Mouse (Mus musculus) myocyte (in vitro differentiated cells): ENCODE results near the gene Loxl4. TPM values are rescaled to one million over a fixed set of nuclear protein-coding genes. Genes with fewer than 3 reads are reported as not detected.

Experiments
- H3K27me3 ChIP-seq: one replicate; pipeline ENCODE4 v1.6.1; 2011; ENCODE audit not compliant: control insufficient read depth, insufficient read depth, insufficient read length
- H3K36me3 ChIP-seq: one replicate; pipeline ENCODE4 v1.6.1; 2011; ENCODE audit not compliant: control insufficient read depth, insufficient read depth
- H3K4me2 ChIP-seq: one replicate; pipeline ENCODE4 v1.6.1; 2011; ENCODE audit warnings: low read depth, control low read depth
- H3K4me3 ChIP-seq: one replicate; pipeline ENCODE4 v1.5.1; 2011; ENCODE audit warnings: mild to moderate bottlenecking, control low read depth, moderate library complexity
- H3K79me2 ChIP-seq: one replicate; pipeline ENCODE4 v1.6.1; 2011; ENCODE audit not compliant: control insufficient read depth, insufficient read depth
- H3ac ChIP-seq: one replicate; pipeline ENCODE4 v1.6.1; 2011; ENCODE audit not compliant: control insufficient read depth, insufficient read length
- CEBPB ChIP-seq: IDR thresholded peaks from 2 replicates; pipeline ENCODE4 v1.6.1; 2011; ENCODE audit warnings: mild to moderate bottlenecking, moderate library complexity; ENCODE audit not compliant: poor library complexity, insufficient read depth, severe bottlenecking
- E2F4 ChIP-seq: IDR thresholded peaks from one replicate; pipeline ENCODE4 v1.6.1; 2011; ENCODE audit warnings: mild to moderate bottlenecking, control low read depth, moderate library complexity; ENCODE audit not compliant: insufficient read depth
- MAX ChIP-seq: IDR thresholded peaks from one replicate; pipeline ENCODE4 v1.6.1; 2011; ENCODE audit warnings: low read depth, mild to moderate bottlenecking, control low read depth
- MYOD1 ChIP-seq, 3 experiments: IDR thresholded peaks; one replicate each; pipeline ENCODE4 v1.6.1; 2011; ENCODE audit warnings: control low read depth in 2 of 3, low read depth in 2 of 3, mild to moderate bottlenecking in 2 of 3, moderate library complexity in 1 of 3; ENCODE audit not compliant: insufficient read length in 2 of 3, control insufficient read depth in 1 of 3
- MYOG ChIP-seq, 3 experiments: IDR thresholded peaks; one replicate each; pipeline ENCODE4 v1.6.1; 2011; ENCODE audit warnings: control low read depth in 2 of 3, low read depth in 2 of 3, mild to moderate bottlenecking in 2 of 3; ENCODE audit not compliant: insufficient read length in 2 of 3, control insufficient read depth in 1 of 3, insufficient read depth in 1 of 3
- POLR2A ChIP-seq: IDR thresholded peaks from one replicate; pipeline ENCODE4 v1.6.1; 2011; ENCODE audit warnings: low read depth, mild to moderate bottlenecking, control low read depth, moderate library complexity; ENCODE audit not compliant: insufficient read length
- POLR2AphosphoS2 ChIP-seq: IDR thresholded peaks from one replicate; pipeline ENCODE4 v1.6.1; 2011; ENCODE audit warnings: low read depth, control low read depth; ENCODE audit not compliant: insufficient read length
- REST ChIP-seq: IDR thresholded peaks from one replicate; pipeline ENCODE4 v1.6.1; 2011; ENCODE audit warnings: mild to moderate bottlenecking, control low read depth, moderate library complexity; ENCODE audit not compliant: insufficient read depth, insufficient read length
- SRF ChIP-seq: IDR thresholded peaks from one replicate; pipeline ENCODE4 v1.6.1; 2011; ENCODE audit warnings: low read depth; ENCODE audit not compliant: control insufficient read depth, insufficient read length
- TCF12 ChIP-seq: IDR thresholded peaks from one replicate; pipeline ENCODE4 v1.6.1; 2011; ENCODE audit warnings: mild to moderate bottlenecking, control low read depth; ENCODE audit not compliant: poor library complexity, insufficient read depth, severe bottlenecking
- TCF3 ChIP-seq: IDR thresholded peaks from one replicate; pipeline ENCODE4 v1.6.1; 2011; ENCODE audit warnings: low read depth, control low read depth; ENCODE audit not compliant: insufficient read length
- USF1 ChIP-seq: IDR thresholded peaks from one replicate; pipeline ENCODE4 v1.6.1; 2011; ENCODE audit warnings: low read depth, mild to moderate bottlenecking, control low read depth, moderate library complexity
- polyA plus RNA-seq: library from polyadenylated mRNA; unstranded; fragments of >200 nt; fragmentation: generic; extraction: Trizol; gene quantifications from one replicate; pipeline ENCODE4 v1.2.1, GENCODE M21; 2012; ENCODE audit warnings: missing spikeins

Gene Loxl4
- polyA plus RNA-seq, 1 experiment: 4.9 TPM

GRCm38 (mm10) chr19:42640211-42640610 lies 27.6 kb upstream of the Loxl4 start:
- Histone ChIP-seq H3ac (no peak overlapping the region), H3K27me3 (no peaks in the 10 kb centered on the region), H3K4me3 (no peak overlapping the region), H3K79me2 (no peaks in the 10 kb centered on the region), H3K36me3 (no peaks in the 10 kb centered on the region), H3K4me2 (no peak overlapping the region)
- TF ChIP-seq E2F4: no peak
- TF ChIP-seq SRF: no peak
- no peak for TF ChIP-seq MAX
- no peak for TF ChIP-seq POLR2AphosphoS2
- TF ChIP-seq CEBPB: no peak
- no peak for TF ChIP-seq MYOG (IDR thresholded peaks at IDR 0.05; ENCODE audit: control insufficient read depth in 1 of 3, insufficient read depth in 1 of 3, insufficient read length in 2 of 3, low read depth in 2 of 3)
- TF ChIP-seq TCF3: no peak
- no peak for TF ChIP-seq TCF12
- no peak for TF ChIP-seq REST
- no peak for TF ChIP-seq MYOD1 (IDR thresholded peaks at IDR 0.05; ENCODE audit: control insufficient read depth in 1 of 3, insufficient read length in 2 of 3, low read depth in 2 of 3)
- no peak for TF ChIP-seq USF1
- no peak for TF ChIP-seq POLR2A

- no peaks in the 10 kb centered on the region for H3K27me3 ChIP-seq
These were observed 26.9 kb upstream of the Loxl4 start for GRCm38 (mm10) chr19:42639544-42639943.

DNA sequence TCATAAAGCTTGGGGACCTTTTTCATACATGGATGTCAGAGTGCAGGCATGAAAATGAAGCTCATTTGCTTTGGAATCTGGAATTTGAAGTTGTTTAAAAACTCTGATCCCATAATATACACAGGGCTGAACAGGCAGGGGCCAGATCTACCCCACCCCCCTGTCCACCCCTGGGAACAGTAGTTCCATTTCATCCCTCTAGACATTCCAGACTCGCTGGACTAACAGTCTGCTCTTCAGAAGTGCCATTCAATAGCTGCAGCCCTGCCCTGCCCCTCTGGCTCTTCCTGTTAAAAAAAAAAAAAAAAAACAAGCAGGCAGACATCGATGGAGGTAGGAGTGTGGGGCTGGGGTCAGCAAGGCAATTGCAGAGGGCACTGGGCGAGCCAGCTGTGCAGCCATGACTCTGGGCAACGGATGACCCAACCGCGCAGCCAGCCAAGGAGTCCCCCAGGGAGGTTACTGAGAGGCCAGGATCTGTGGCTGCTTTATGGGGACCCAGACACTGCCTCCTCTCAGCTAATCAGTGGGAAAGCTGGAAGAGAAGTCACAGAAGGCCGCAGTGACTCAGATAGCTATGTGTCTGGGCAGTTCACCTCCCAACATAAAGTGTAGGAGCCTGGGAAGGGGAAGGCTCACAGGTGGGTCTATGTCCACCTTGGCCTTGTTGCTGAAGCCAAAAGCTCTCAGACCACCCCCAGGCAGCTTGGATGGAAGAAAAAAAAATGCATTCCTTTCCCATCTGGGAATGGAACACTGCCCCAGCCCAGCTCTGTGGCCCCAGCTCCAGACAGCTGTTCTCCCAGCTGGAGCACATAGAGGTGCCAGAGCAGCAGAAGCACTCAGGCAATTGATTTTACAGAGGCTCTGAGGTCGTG lies 26.2 kb upstream of the Loxl4 start:
- TF ChIP-seq MAX (no peak), POLR2AphosphoS2 (no peak), SRF (no peak), MYOD1 (IDR thresholded peaks at IDR 0.05; ENCODE audit: control insufficient read depth in 1 of 3, insufficient read length in 2 of 3, low read depth in 2 of 3) (peak in 1 of 3 experiments; percentile 12), MYOG (IDR thresholded peaks at IDR 0.05; ENCODE audit: control insufficient read depth in 1 of 3, insufficient read depth in 1 of 3, insufficient read length in 2 of 3, low read depth in 2 of 3) (no peak)
- H3K4me2 ChIP-seq: peak overlapping the region; percentile 55
- no peaks in the 10 kb centered on the region for H3K27me3 ChIP-seq
- no peaks in the 10 kb centered on the region for H3K79me2 ChIP-seq
- no peak overlapping the region for H3K4me3 ChIP-seq
- no peak overlapping the region for H3ac ChIP-seq
- no peaks in the 10 kb centered on the region for H3K36me3 ChIP-seq

More at GRCm38 (mm10) chr19:42639544-42639943, 26.9 kb upstream of the Loxl4 start:
- peak overlapping the region; percentile 55 for H3K4me2 ChIP-seq
- no peak for TF ChIP-seq TCF3
- TF ChIP-seq USF1: peak; percentile 66
- no peak overlapping the region for H3K4me3 ChIP-seq
- no peak overlapping the region for H3ac ChIP-seq
- H3K79me2 ChIP-seq: no peaks in the 10 kb centered on the region
- H3K36me3 ChIP-seq: no peaks in the 10 kb centered on the region

DNA sequence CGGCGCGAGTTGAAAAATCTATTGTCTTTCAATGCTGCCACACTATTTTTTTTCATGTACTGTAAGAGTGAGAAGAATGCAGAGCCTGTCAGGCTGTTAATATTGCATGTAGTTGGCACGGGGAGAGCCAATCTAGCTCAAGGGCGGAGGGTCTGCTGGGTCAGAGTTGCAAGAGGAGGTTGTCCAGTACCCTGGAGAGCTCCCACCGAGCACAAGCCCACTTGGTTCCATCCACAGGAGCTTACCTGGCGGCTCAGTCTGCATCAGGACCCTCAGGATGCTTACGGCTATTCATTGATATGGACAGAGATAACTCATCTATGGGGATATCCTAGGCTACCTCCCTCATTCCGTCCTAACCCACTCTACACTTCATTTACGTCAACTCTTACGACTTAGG lies 24.0 kb upstream of the Loxl4 start:
- Histone ChIP-seq H3K36me3 (no peaks in the 10 kb centered on the region), H3K27me3 (no peaks in the 10 kb centered on the region), H3K79me2 (no peaks in the 10 kb centered on the region), H3K4me3 (no peak overlapping the region), H3K4me2 (no peak overlapping the region), H3ac (no peak overlapping the region)
- peak; percentile 74 for TF ChIP-seq REST
- no peak for TF ChIP-seq TCF3

DNA sequence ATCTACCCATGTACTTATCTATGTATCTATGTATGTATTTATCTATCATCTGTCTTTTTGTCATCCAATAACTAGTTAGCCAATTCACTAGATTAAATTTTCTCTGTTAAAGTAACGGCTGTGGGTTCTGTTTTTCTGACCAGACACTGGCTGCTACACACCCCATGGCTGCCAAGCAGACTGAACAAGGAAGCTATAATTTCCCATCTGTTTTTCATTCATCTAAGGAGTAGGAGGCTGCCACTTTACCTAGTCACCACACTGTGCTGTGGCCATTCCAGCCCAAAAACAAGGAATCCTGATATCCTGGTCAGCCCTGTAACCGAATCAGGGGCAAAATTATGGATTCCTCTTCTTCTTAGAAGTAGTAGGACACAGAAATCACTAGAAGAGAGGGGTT lies 21.0 kb upstream of the Loxl4 start:
- Histone ChIP-seq H3ac (no peak overlapping the region), H3K4me2 (no peak overlapping the region), H3K27me3 (no peaks in the 10 kb centered on the region), H3K79me2 (no peaks in the 10 kb centered on the region), H3K4me3 (no peak overlapping the region), H3K36me3 (no peaks in the 10 kb centered on the region)
- no peak for TF ChIP-seq MYOG (IDR thresholded peaks at IDR 0.05; ENCODE audit: control insufficient read depth in 1 of 3, insufficient read depth in 1 of 3, insufficient read length in 2 of 3, low read depth in 2 of 3)
- no peak for TF ChIP-seq MYOD1 (IDR thresholded peaks at IDR 0.05; ENCODE audit: control insufficient read depth in 1 of 3, insufficient read length in 2 of 3, low read depth in 2 of 3)
- TF ChIP-seq POLR2AphosphoS2: no peak
- TF ChIP-seq REST: no peak

DNA sequence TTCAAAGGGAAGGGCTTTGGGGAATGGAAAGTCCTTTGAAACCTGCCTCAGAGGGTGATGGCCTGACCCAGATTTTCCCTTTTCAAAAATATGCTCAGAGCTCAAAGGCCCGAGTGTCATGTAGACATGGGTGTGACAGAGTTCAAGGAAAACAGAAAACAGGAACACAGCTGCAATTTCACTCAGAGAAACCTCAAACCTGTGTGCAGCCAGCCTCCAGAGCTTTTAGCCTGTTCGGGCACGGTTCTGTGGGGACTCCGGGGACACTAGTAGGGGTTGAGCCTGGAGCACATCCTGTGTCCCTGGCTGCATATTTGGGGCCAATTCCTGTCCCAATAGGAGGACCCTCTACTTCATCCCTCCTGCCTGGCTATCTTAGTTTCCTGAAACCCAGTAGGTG lies 19.7 kb upstream of the Loxl4 start:
- Histone ChIP-seq H3K4me2 (peak overlapping the region; percentile 62), H3K36me3 (no peaks in the 10 kb centered on the region), H3K4me3 (no peak overlapping the region), H3K27me3 (no peaks in the 10 kb centered on the region), H3K79me2 (no peaks in the 10 kb centered on the region), H3ac (no peak overlapping the region)
- TF ChIP-seq CEBPB: no peak
- TF ChIP-seq E2F4: no peak
- no peak for TF ChIP-seq POLR2A
- no peak for TF ChIP-seq SRF
- no peak for TF ChIP-seq MAX
- no peak for TF ChIP-seq MYOG (IDR thresholded peaks at IDR 0.05; ENCODE audit: control insufficient read depth in 1 of 3, insufficient read depth in 1 of 3, insufficient read length in 2 of 3, low read depth in 2 of 3)
- no peak for TF ChIP-seq TCF3
- no peak for TF ChIP-seq TCF12
- TF ChIP-seq USF1: no peak
- TF ChIP-seq REST: no peak
